Mouse (Mus musculus): Measurements from ENCODE around the gene Tbp. TPM values are rescaled to one million over a fixed set of nuclear protein-coding genes. Genes with fewer than 3 reads are reported as not detected.
A peak's percentile ranks its signal among the peaks of the same experiment; 100 is the strongest.

Gene Tbp
- polyA plus RNA-seq (2012; rRNA removed), result 35.1 and 36.1 TPM in 2 replicates

GRCm38 (mm10) chr17:15499656-15500394, at the start of gene Tbp, which contains the start of gene Psmb1:
TSS of gene Tbp (plus strand) at chr17:15499888.
TSS of gene Psmb1 (minus strand) at chr17:15499751.
- Histone ChIP-seq H3K4me1 (ENCODE audit: control insufficient read depth, insufficient read depth, low read length) (peaks cover 7% of the 10 kb centered on the region; the same call in 1 of the 2 replicates), H3K4me3 (replicated peaks; ENCODE audit: extremely low read depth, low read depth, low read length) (peak within 1 kb of the TSS; percentile 60)
- peak; percentile 96 for DNase-seq
- no peak for TF ChIP-seq CTCF (IDR thresholded peaks at IDR 0.05; ENCODE audit: insufficient read depth, low read length)
- TF ChIP-seq POLR2A (IDR thresholded peaks at IDR 0.05; ENCODE audit: borderline replicate concordance, extremely low read depth, low read depth, low read length), result peak; percentile 83; the same call in 1 of the 2 replicates
- WGBS, result under 1% methylated on average over 63 of the region's 63 CpGs

- H3K4me1 ChIP-seq (ENCODE audit: control insufficient read depth, insufficient read depth, low read length), result no peaks in the 10 kb centered on the region
- 68% methylated on average over 4 of the region's 4 CpGs for WGBS
- TF ChIP-seq CTCF (IDR thresholded peaks at IDR 0.05; ENCODE audit: insufficient read depth, low read length) (no peak), POLR2A (IDR thresholded peaks at IDR 0.05; ENCODE audit: borderline replicate concordance, extremely low read depth, low read depth, low read length) (no peak)
- no peak overlapping the region for H3K4me3 ChIP-seq (replicated peaks; ENCODE audit: extremely low read depth, low read depth, low read length)
- DNase-seq, result no peak
Measured at GRCm38 (mm10) chr17:15455203-15455602, 44.5 kb upstream of the Tbp start.

GRCm38 (mm10) chr17:15456595-15456994, 43.1 kb upstream of the Tbp start:
- Histone ChIP-seq H3K4me3 (replicated peaks; ENCODE audit: extremely low read depth, low read depth, low read length) (no peak overlapping the region), H3K4me1 (ENCODE audit: control insufficient read depth, insufficient read depth, low read length) (no peaks in the 10 kb centered on the region)
- TF ChIP-seq POLR2A (IDR thresholded peaks at IDR 0.05; ENCODE audit: borderline replicate concordance, extremely low read depth, low read depth, low read length) (no peak), CTCF (IDR thresholded peaks at IDR 0.05; ENCODE audit: insufficient read depth, low read length) (no peak)
- no peak for DNase-seq
- 85% methylated on average over 2 of the region's 2 CpGs for WGBS

- WGBS, result 76% methylated on average over 4 of the region's 4 CpGs
- Histone ChIP-seq H3K4me1 (ENCODE audit: control insufficient read depth, insufficient read depth, low read length) (no peaks in the 10 kb centered on the region), H3K4me3 (replicated peaks; ENCODE audit: extremely low read depth, low read depth, low read length) (no peak overlapping the region)
- no peak for TF ChIP-seq POLR2A (IDR thresholded peaks at IDR 0.05; ENCODE audit: borderline replicate concordance, extremely low read depth, low read depth, low read length)
- TF ChIP-seq CTCF (IDR thresholded peaks at IDR 0.05; ENCODE audit: insufficient read depth, low read length), result no peak
- no peak for DNase-seq
Measured at GRCm38 (mm10) chr17:15459761-15460160, 39.9 kb upstream of the Tbp start.

- H3K4me1 ChIP-seq (ENCODE audit: control insufficient read depth, insufficient read depth, low read length), result no peaks in the 10 kb centered on the region
- TF ChIP-seq POLR2A (IDR thresholded peaks at IDR 0.05; ENCODE audit: borderline replicate concordance, extremely low read depth, low read depth, low read length), result no peak
- no peak overlapping the region for H3K4me3 ChIP-seq (replicated peaks; ENCODE audit: extremely low read depth, low read depth, low read length)
- 91% methylated on average over 6 of the region's 6 CpGs for WGBS
- no peak for DNase-seq
Measured at GRCm38 (mm10) chr17:15461921-15462495, 37.7 kb upstream of the Tbp start.

GRCm38 (mm10) chr17:15467669-15468068, 32.0 kb upstream of the Tbp start:
- WGBS, result 11% methylated on average over 5 of the region's 5 CpGs

GRCm38 (mm10) chr17:15472671-15473070, 27.0 kb upstream of the Tbp start:
- WGBS, result 79% methylated on average over 4 of the region's 4 CpGs
- DNase-seq, result no peak
- no peaks in the 10 kb centered on the region for H3K4me1 ChIP-seq (ENCODE audit: control insufficient read depth, insufficient read depth, low read length)
- TF ChIP-seq CTCF (IDR thresholded peaks at IDR 0.05; ENCODE audit: insufficient read depth, low read length) (no peak), POLR2A (IDR thresholded peaks at IDR 0.05; ENCODE audit: borderline replicate concordance, extremely low read depth, low read depth, low read length) (no peak)
- no peak overlapping the region for H3K4me3 ChIP-seq (replicated peaks; ENCODE audit: extremely low read depth, low read depth, low read length)

More at GRCm38 (mm10) chr17:15467669-15468068, 32.0 kb upstream of the Tbp start:
- peak; percentile 64 for DNase-seq
- Histone ChIP-seq H3K4me3 (replicated peaks; ENCODE audit: extremely low read depth, low read depth, low read length) (no peak overlapping the region), H3K4me1 (ENCODE audit: control insufficient read depth, insufficient read depth, low read length) (no peaks in the 10 kb centered on the region)
- TF ChIP-seq CTCF (IDR thresholded peaks at IDR 0.05; ENCODE audit: insufficient read depth, low read length) (peak; percentile 91), POLR2A (IDR thresholded peaks at IDR 0.05; ENCODE audit: borderline replicate concordance, extremely low read depth, low read depth, low read length) (no peak)

GRCm38 (mm10) chr17:15490542-15490941, 9.1 kb upstream of the Tbp start:
- Histone ChIP-seq H3K4me1 (ENCODE audit: control insufficient read depth, insufficient read depth, low read length) (no peaks in the 10 kb centered on the region), H3K4me3 (replicated peaks; ENCODE audit: extremely low read depth, low read depth, low read length) (no peak overlapping the region)
- no peak for DNase-seq
- no peak for TF ChIP-seq CTCF (IDR thresholded peaks at IDR 0.05; ENCODE audit: insufficient read depth, low read length)
- TF ChIP-seq POLR2A (IDR thresholded peaks at IDR 0.05; ENCODE audit: borderline replicate concordance, extremely low read depth, low read depth, low read length), result no peak
- WGBS, result 81% methylated on average over 7 of the region's 7 CpGs

GRCm38 (mm10) chr17:15497882-15498752, 1.6 kb upstream of the Tbp start:
- 1% methylated on average over 50 of the region's 50 CpGs for WGBS
- TF ChIP-seq CTCF (IDR thresholded peaks at IDR 0.05; ENCODE audit: insufficient read depth, low read length) (no peak), POLR2A (IDR thresholded peaks at IDR 0.05; ENCODE audit: borderline replicate concordance, extremely low read depth, low read depth, low read length) (peak; percentile 82; the same call in 1 of the 2 replicates)
- peak overlapping the region; percentile 92 for H3K4me3 ChIP-seq (replicated peaks; ENCODE audit: extremely low read depth, low read depth, low read length)
- peak; percentile 93 for DNase-seq
- peaks cover 7% of the 10 kb centered on the region; the same call in 1 of the 2 replicates for H3K4me1 ChIP-seq (ENCODE audit: control insufficient read depth, insufficient read depth, low read length)
